Comparison of ENCODE assay signal across 25 mouse cellular contexts in genomic region chr19:46242416-46242815, GRCm38 (mm10).
A peak's percentile ranks its signal among the peaks of the same experiment; 100 is the strongest.
DNase-seq lines count a peak whose midpoint lies in the region; ATAC-seq and TF ChIP-seq lines count a peak whose summit lies in the region.
"Had no signal": no experiment of that assay in that cellular context is flagged by ENCODE, and none has a peak within 500 bp of the region (broad histone marks: within the 10 kb centered on the region; RNA-seq: fewer than 3 reads in every experiment).

No protein-coding gene starts in this region.

- H3K4me1 ChIP-seq in liver, embryonic 12.5 days: peaks cover 10% of the 10 kb centered on the region
- no peaks in the 10 kb centered on the region for H3K4me1 ChIP-seq in MEL (ENCODE audit: control insufficient read depth in 1 of 2, insufficient read depth in 2 of 2, low read length in 2 of 2)
- peaks cover 4 to 6% of the 10 kb centered on the region in 2 experiments; a peak in 3 of 4 replicates for H3K4me1 ChIP-seq in liver, embryonic 14.5 days (replicated peaks; ENCODE audit: control insufficient read depth in 2 of 2, insufficient read depth in 2 of 2, low read length in 1 of 2)
- H3K4me1 ChIP-seq in midbrain, embryonic 14.5 days (ENCODE audit: control insufficient read depth, insufficient read depth, low read length): no peaks in the 10 kb centered on the region
- H3K4me1 ChIP-seq in limb, embryonic 10.5 days: peaks cover 18% of the 10 kb centered on the region
- H3K4me1 ChIP-seq: embryonic facial prominence, embryonic 15.5 days; hindbrain, embryonic 10.5 days; kidney, embryonic 15.5 days had no signal

- H3K9ac ChIP-seq in liver, embryonic 12.5 days: no peak overlapping the region
- no peak overlapping the region for H3K9ac ChIP-seq in MEL (ENCODE audit: control insufficient read depth, low read depth, low read length, poor library complexity, severe bottlenecking)
- no peak overlapping the region for H3K9ac ChIP-seq in liver, embryonic 14.5 days (replicated peaks)
- no peak overlapping the region for H3K9ac ChIP-seq in midbrain, embryonic 14.5 days (replicated peaks; ENCODE audit: low read length)
- H3K9ac ChIP-seq: embryonic facial prominence, embryonic 15.5 days; forebrain, embryonic 12.5 days; hindbrain, embryonic 15.5 days; kidney, embryonic 15.5 days; midbrain, embryonic 15.5 days had no signal

- no peak overlapping the region for H3K4me2 ChIP-seq in liver, embryonic 12.5 days
- no peak overlapping the region for H3K4me2 ChIP-seq in liver, embryonic 14.5 days (ENCODE audit: low read depth)
- no peak overlapping the region for H3K4me2 ChIP-seq in midbrain, embryonic 14.5 days (ENCODE audit: low read length)
- H3K4me2 ChIP-seq: embryonic facial prominence, embryonic 15.5 days; forebrain, embryonic 12.5 days; hindbrain, embryonic 15.5 days; kidney, embryonic 15.5 days; midbrain, embryonic 15.5 days had no signal

- peaks cover 17% of the 10 kb centered on the region for H3K36me3 ChIP-seq in liver, embryonic 12.5 days
- H3K36me3 ChIP-seq in MEL (ENCODE audit: control insufficient read depth in 1 of 2, insufficient read depth in 2 of 2, low read length in 2 of 2): peaks cover 0 to 6% of the 10 kb centered on the region in 2 experiments; a peak in 2 of 4 replicates
- H3K36me3 ChIP-seq in liver, embryonic 14.5 days (replicated peaks; ENCODE audit: control insufficient read depth, insufficient read depth, low read depth): no peaks in the 10 kb centered on the region
- H3K36me3 ChIP-seq in splenic B cell, adult 2 months (ENCODE audit: control insufficient read depth, insufficient read depth, low read length, poor library complexity, severe bottlenecking): peaks cover 5% of the 10 kb centered on the region; the same call in 1 of the 2 replicates
- peaks cover 4% of the 10 kb centered on the region for H3K36me3 ChIP-seq in midbrain, embryonic 14.5 days (ENCODE audit: control insufficient read depth, insufficient read depth, low read length)
- H3K36me3 ChIP-seq in limb, embryonic 10.5 days: peaks cover 9% of the 10 kb centered on the region
- H3K36me3 ChIP-seq: midbrain, embryonic 15.5 days had no signal

- H3K27ac ChIP-seq in liver, embryonic 12.5 days: no peak overlapping the region
- H3K27ac ChIP-seq in MEL (ENCODE audit: control insufficient read depth, low read depth, low read length): no peak overlapping the region
- H3K27ac ChIP-seq in liver, embryonic 14.5 days: no peak overlapping the region
- no peak overlapping the region for H3K27ac ChIP-seq in midbrain, embryonic 14.5 days (replicated peaks; ENCODE audit: low read depth, low read length)
- no peak overlapping the region for H3K27ac ChIP-seq in limb, embryonic 10.5 days
- H3K27ac ChIP-seq: embryonic facial prominence, embryonic 10.5 days; embryonic facial prominence, embryonic 15.5 days; forebrain, embryonic 12.5 days; hindbrain, embryonic 10.5 days; hindbrain, embryonic 15.5 days; kidney, embryonic 15.5 days; midbrain, embryonic 15.5 days had no signal

- no peaks in the 10 kb centered on the region for H3K79me2 ChIP-seq in MEL (ENCODE audit: control insufficient read depth, insufficient read depth, low read length, poor library complexity)

- TF ChIP-seq EP300 in MEL (IDR thresholded peaks at IDR 0.05; ENCODE audit: low read depth in 1 of 2, low read length in 2 of 2): 0 out of 4 replicates have a peak, but pooled peaks of 1 of the 2 experiments have one; percentile 17
- TF ChIP-seq EP300 in liver, embryonic 14.5 days (IDR thresholded peaks at IDR 0.05; ENCODE audit: low read depth): peak; percentile 24; the same call in 1 of the 2 replicates

- 0 out of 2 replicates have a peak, but pooled peaks have one; percentile 37 for ATAC-seq in liver, embryonic 12.5 days
- peak; percentile 39; the same call in 1 of the 2 replicates for ATAC-seq in liver, embryonic 14.5 days (ENCODE audit: insufficient read depth)
- no peak for ATAC-seq in midbrain, embryonic 14.5 days (ENCODE audit: low FRiP score, low TSS enrichment)
- ATAC-seq: inflammation-experienced regulatory T-cells, adult 6 months; lung, postnatal 0 days; midbrain, embryonic 15.5 days had no signal

- 29% methylated on average over 5 of the region's 5 CpGs for WGBS in liver, embryonic 12.5 days (ENCODE audit: insufficient replicate concordance)
- WGBS in liver, embryonic 14.5 days (ENCODE audit: insufficient replicate concordance): 17% methylated on average over 5 of the region's 5 CpGs
- 88% methylated on average over 5 of the region's 5 CpGs for WGBS in midbrain, embryonic 14.5 days
- 79% methylated on average over 5 of the region's 5 CpGs for WGBS in limb, embryonic 10.5 days

- TF ChIP-seq CTCF in MEL (IDR thresholded peaks at IDR 0.05 in 2 of 3, conservative IDR thresholded peaks at IDR 0.05 in 1 of 3; ENCODE audit: control insufficient read depth in 1 of 3, insufficient read depth in 1 of 3, low read depth in 2 of 3, low read length in 3 of 3, poor library complexity in 1 of 3, severe bottlenecking in 1 of 3): no peak
- TF ChIP-seq CTCF in liver, embryonic 14.5 days (IDR thresholded peaks at IDR 0.05; ENCODE audit: low read depth): no peak

- TF ChIP-seq POLR2A in MEL (IDR thresholded peaks at IDR 0.05; ENCODE audit: control insufficient read depth in 1 of 2, insufficient read depth in 1 of 2, low read depth in 1 of 2, low read length in 2 of 2, poor library complexity in 1 of 2): no peak

- TF ChIP-seq RAD21 in MEL (IDR thresholded peaks at IDR 0.05; ENCODE audit: low read depth, low read length): no peak

- DNase-seq in liver (no peak), MEL (ENCODE audit: low read depth, low spot score) (peak; percentile 33)
- peak in 2 of 3 experiments; percentile 20 to 22 for DNase-seq in liver, embryonic 14.5 days (ENCODE audit: low read depth in 3 of 3, low spot score in 3 of 3)
- peak; percentile 23 for DNase-seq in splenic B cell, adult 2 months (ENCODE audit: low read depth, low spot score)
- no peak for DNase-seq in midbrain, embryonic 14.5 days
- no peak for DNase-seq in limb, embryonic 10.5 days (ENCODE audit: low spot score)
- DNase-seq: adrenal gland, postnatal 10 days; cerebellum, adult 18-20 months; cerebellum, postnatal 10 days; gastrocnemius, postnatal 10 days; heart, postnatal 14 days; kidney, adult 11 months; kidney, postnatal 25 days; lung, adult 18-20 months; lung, postnatal 4 days had no signal

- no peak overlapping the region for H3K4me3 ChIP-seq in liver, embryonic 12.5 days
- no peak overlapping the region for H3K4me3 ChIP-seq in MEL (ENCODE audit: control insufficient read depth in 1 of 2, insufficient read depth in 1 of 2, low read depth in 2 of 2, low read length in 2 of 2)
- H3K4me3 ChIP-seq in liver, embryonic 14.5 days (ENCODE audit: insufficient read depth in 1 of 2, low read depth in 2 of 2, low read length in 2 of 2): no peak overlapping the region
- no peak overlapping the region for H3K4me3 ChIP-seq in midbrain, embryonic 14.5 days (replicated peaks; ENCODE audit: low read depth, low read length)
- no peak overlapping the region for H3K4me3 ChIP-seq in limb, embryonic 10.5 days
- H3K4me3 ChIP-seq: embryonic facial prominence, embryonic 10.5 days; embryonic facial prominence, embryonic 15.5 days; forebrain, embryonic 12.5 days; hindbrain, embryonic 10.5 days; hindbrain, embryonic 15.5 days; kidney, embryonic 15.5 days; midbrain, embryonic 15.5 days had no signal

- no peaks in the 10 kb centered on the region for H3K27me3 ChIP-seq in liver, embryonic 12.5 days (replicated peaks)
- no peaks in the 10 kb centered on the region for H3K27me3 ChIP-seq in MEL (ENCODE audit: control insufficient read depth in 1 of 2, insufficient read depth in 2 of 2, low read length in 2 of 2)
- no peaks in the 10 kb centered on the region for H3K27me3 ChIP-seq in liver, embryonic 14.5 days (ENCODE audit: control insufficient read depth, insufficient read depth, low read length)
- no peaks in the 10 kb centered on the region for H3K27me3 ChIP-seq in splenic B cell, adult 2 months (ENCODE audit: control insufficient read depth, insufficient read depth, low read length, poor library complexity, severe bottlenecking)
- no peaks in the 10 kb centered on the region for H3K27me3 ChIP-seq in midbrain, embryonic 14.5 days (ENCODE audit: control insufficient read depth, insufficient read depth, low read length)
- H3K27me3 ChIP-seq in limb, embryonic 10.5 days (ENCODE audit: low read depth, poor library complexity, severe bottlenecking): no peaks in the 10 kb centered on the region
- H3K27me3 ChIP-seq: embryonic facial prominence, embryonic 15.5 days; forebrain, embryonic 12.5 days; hindbrain, embryonic 15.5 days; kidney, embryonic 15.5 days; midbrain, embryonic 15.5 days had no signal

- no peaks in the 10 kb centered on the region for H3K9me3 ChIP-seq in liver, embryonic 12.5 days (replicated peaks)
- H3K9me3 ChIP-seq in MEL (replicated peaks; ENCODE audit: insufficient read depth, low read length): no peaks in the 10 kb centered on the region
- no peaks in the 10 kb centered on the region for H3K9me3 ChIP-seq in liver, embryonic 14.5 days (ENCODE audit: control insufficient read depth, low read length)
- no peaks in the 10 kb centered on the region for H3K9me3 ChIP-seq in midbrain, embryonic 14.5 days (ENCODE audit: control insufficient read depth, low read length)
- no peaks in the 10 kb centered on the region for H3K9me3 ChIP-seq in limb, embryonic 10.5 days (replicated peaks)
- H3K9me3 ChIP-seq: embryonic facial prominence, embryonic 10.5 days; embryonic facial prominence, embryonic 15.5 days; forebrain, embryonic 12.5 days; hindbrain, embryonic 10.5 days; hindbrain, embryonic 15.5 days; kidney, embryonic 15.5 days; midbrain, embryonic 15.5 days had no signal

TF ChIP-seq in MEL, 35 proteins besides CTCF, POLR2A, EP300 and RAD21:
- TF ChIP-seq GATA1 (IDR thresholded peaks at IDR 0.05; ENCODE audit: low read depth, low read length): peak; percentile 29; the same call in 1 of the 2 replicates
- TF ChIP-seq USF2 (IDR thresholded peaks at IDR 0.05; ENCODE audit: borderline replicate concordance in 1 of 2, insufficient read depth in 1 of 2, low read depth in 1 of 2, low read length in 2 of 2): no peak
- TF ChIP-seq MAZ (IDR thresholded peaks at IDR 0.05; ENCODE audit: low read depth, low read length): no peak
- TF ChIP-seq TCF12 (IDR thresholded peaks at IDR 0.05; ENCODE audit: low read depth, low read length): peak; percentile 26; the same call in 1 of the 2 replicates

Comparison
In these comparisons a context has a peak if more than half of its experiments do, and no peak if none do; other contexts are left out.
1. DNase-seq: peak in MEL (single experiment), liver, embryonic 14.5 days (2 of 3) and splenic B cell, adult 2 months (single experiment); none in liver (single experiment), midbrain, embryonic 14.5 days (single experiment) and limb, embryonic 10.5 days (single experiment).